Mouse (Mus musculus) hindbrain, embryonic 12.5 days (tissue): ENCODE data around the gene Srrt. TPM values are rescaled to one million over a fixed set of nuclear protein-coding genes. Genes with fewer than 3 reads are reported as not detected.

ENCODE experiments used
- ATAC-seq: fragments of 200-750 bp; cut with Nextera tagmentation; 2 replicates; pipeline ENCODE4 v1.8.0; 2017; ENCODE audit warnings: moderate TSS enrichment; ENCODE audit not compliant: low FRiP score
- H3K27ac ChIP-seq: fragments of 300-500 bp; sonication (generic); 2 replicates; pipeline ENCODE4 v1.5.1; 2016; ENCODE audit warnings: mild to moderate bottlenecking
- H3K27me3 ChIP-seq: fragments of 300-500 bp; sonication (generic); 2 replicates; pipeline ENCODE4 v1.6.1; 2016; ENCODE audit warnings: mild to moderate bottlenecking
- H3K36me3 ChIP-seq: fragments of 300-500 bp; sonication (generic); 2 replicates; pipeline ENCODE4 v1.6.1; 2016; ENCODE audit warnings: mild to moderate bottlenecking
- H3K4me1 ChIP-seq: fragments of 300-500 bp; sonication (generic); 2 replicates; pipeline ENCODE4 v1.6.1; 2016
- H3K4me2 ChIP-seq: fragments of 300-500 bp; sonication (generic); replicated peaks from 2 replicates; pipeline ENCODE4 v1.6.1; 2016; ENCODE audit warnings: mild to moderate bottlenecking
- H3K4me3 ChIP-seq: fragments of 300-500 bp; sonication (generic); 2 replicates; pipeline ENCODE4 v1.5.1; 2016; ENCODE audit warnings: mild to moderate bottlenecking
- H3K9ac ChIP-seq: fragments of 300-500 bp; sonication (generic); 2 replicates; pipeline ENCODE4 v1.6.1; 2016; ENCODE audit warnings: mild to moderate bottlenecking, moderate library complexity
- H3K9me3 ChIP-seq: fragments of 300-500 bp; sonication (generic); replicated peaks from 2 replicates; pipeline ENCODE4 v1.6.1; 2016; ENCODE audit warnings: mild to moderate bottlenecking
- WGBS: fragments of 180-500 bp; shearing (Covaris S2); methylation state at CpG from one replicate; pipeline ENCODE4 v1.1.7; 2016; 5-methylcytosine and 5-hydroxymethylcytosine counted together
- polyA plus RNA-seq: library from polyadenylated mRNA; unstranded; fragments of >200 nt; fragmentation: Nextera tagmentation; extraction: Ambion mirVana; gene quantifications from 2 replicates; pipeline ENCODE4 v1.2.1, GENCODE M21; 2016

The Srrt gene
- polyA plus RNA-seq, 1 experiment from 2014 or later, result 152 TPM

DNA sequence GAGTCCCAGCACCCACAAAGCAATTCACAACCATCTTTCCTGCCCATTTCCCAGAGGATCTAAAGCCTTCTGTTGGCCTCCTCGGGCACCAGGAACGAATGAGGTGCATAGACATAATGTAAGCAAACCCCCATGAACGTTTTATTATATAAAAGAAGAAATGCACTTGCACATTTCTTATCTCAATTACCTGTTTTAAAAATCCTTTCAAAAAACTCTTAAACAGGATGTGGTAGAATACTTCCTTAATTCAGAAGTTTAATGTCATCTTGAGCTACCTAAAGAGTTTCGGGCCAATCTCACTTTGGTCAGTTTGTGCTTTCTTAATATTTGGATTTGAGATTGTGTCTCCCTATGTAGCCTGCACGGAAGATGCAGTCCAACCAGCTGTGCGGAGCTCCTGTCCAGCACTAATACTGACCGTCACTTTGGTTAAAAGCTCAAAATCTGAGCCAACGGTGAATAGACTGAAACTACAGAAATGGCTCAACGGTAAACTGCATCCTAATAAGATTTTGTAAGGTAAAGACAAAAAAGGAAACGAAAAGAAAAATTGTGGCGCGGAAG is 952 bp downstream of the Srrt start:
- H3K36me3 ChIP-seq, result peaks cover 54% of the 10 kb centered on the region

DNA sequence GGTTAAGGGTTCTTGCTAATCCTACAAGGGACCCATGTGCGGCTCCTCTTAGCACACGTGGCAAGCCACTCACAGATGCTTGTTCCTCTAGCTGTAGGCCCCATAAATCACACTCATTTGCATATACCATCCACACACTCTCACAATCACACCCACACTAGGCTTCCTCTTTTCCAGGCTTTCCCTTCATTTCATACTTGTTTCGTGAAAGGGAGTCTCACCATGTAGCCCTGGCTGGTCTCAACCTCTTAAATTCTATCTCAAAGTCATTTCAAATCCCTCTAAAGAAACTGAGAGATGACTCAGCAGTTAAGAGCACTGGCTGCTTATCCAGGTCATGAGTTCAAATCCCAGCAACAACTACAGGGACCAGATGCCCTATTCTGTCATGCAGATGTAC is 1.7 kb downstream of the Srrt start:
- H3K27ac ChIP-seq, result no peak overlapping the region
- peak overlapping the region; percentile 90 for H3K4me3 ChIP-seq
- peaks cover 59% of the 10 kb centered on the region for H3K36me3 ChIP-seq
- no peaks in the 10 kb centered on the region for H3K27me3 ChIP-seq
- H3K4me1 ChIP-seq, result peaks cover 27% of the 10 kb centered on the region
- peak overlapping the region; percentile 97; the same call in 1 of the 2 replicates for H3K9ac ChIP-seq
- no peak for ATAC-seq
- peak overlapping the region; percentile 72 for H3K4me2 ChIP-seq
- WGBS, result 70% methylated on average over 3 of the region's 3 CpGs
- no peaks in the 10 kb centered on the region for H3K9me3 ChIP-seq

More for the DNA sequence above, 952 bp downstream of the Srrt start:
- no peak for ATAC-seq
- Histone ChIP-seq H3K4me1 (peaks cover 27% of the 10 kb centered on the region), H3K27me3 (no peaks in the 10 kb centered on the region), H3K4me3 (peak overlapping the region; percentile 90), H3K4me2 (peak overlapping the region; percentile 72), H3K9me3 (no peaks in the 10 kb centered on the region), H3K9ac (peak overlapping the region; percentile 97), H3K27ac (peak overlapping the region; percentile 97)
- WGBS, result 18% methylated on average over 12 of the region's 12 CpGs

DNA sequence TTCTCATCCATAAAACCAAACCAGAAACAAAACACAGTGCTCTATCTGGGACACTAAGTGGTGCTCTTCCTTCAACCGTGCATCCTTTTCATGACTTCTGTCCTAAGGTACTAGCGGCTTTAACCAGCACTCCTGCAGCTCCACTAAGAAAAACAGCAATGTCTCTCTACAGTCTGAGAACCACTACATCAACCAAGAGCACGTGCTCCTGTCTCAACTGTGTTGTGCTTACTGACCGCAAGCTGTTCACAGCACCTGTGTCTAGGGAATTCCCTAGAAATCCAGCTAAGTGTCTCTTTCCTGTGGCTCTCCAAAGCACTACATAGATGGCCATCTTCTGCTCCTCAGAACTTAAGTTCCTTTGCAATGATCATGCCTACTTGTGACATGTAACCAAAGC is 2.7 kb downstream of the Srrt start:
- ATAC-seq, result no peak
- H3K4me1 ChIP-seq, result peaks cover 27% of the 10 kb centered on the region
- H3K27me3 ChIP-seq, result no peaks in the 10 kb centered on the region
- H3K36me3 ChIP-seq, result peaks cover 59% of the 10 kb centered on the region
- H3K9me3 ChIP-seq, result no peaks in the 10 kb centered on the region
- H3K9ac ChIP-seq, result peak overlapping the region; percentile 33; the same call in 1 of the 2 replicates
- WGBS, result 43% methylated on average over 4 of the region's 4 CpGs
- H3K4me3 ChIP-seq, result peak overlapping the region; percentile 15; the same call in 1 of the 2 replicates
- peak overlapping the region; percentile 72 for H3K4me2 ChIP-seq
- no peak overlapping the region for H3K27ac ChIP-seq

DNA sequence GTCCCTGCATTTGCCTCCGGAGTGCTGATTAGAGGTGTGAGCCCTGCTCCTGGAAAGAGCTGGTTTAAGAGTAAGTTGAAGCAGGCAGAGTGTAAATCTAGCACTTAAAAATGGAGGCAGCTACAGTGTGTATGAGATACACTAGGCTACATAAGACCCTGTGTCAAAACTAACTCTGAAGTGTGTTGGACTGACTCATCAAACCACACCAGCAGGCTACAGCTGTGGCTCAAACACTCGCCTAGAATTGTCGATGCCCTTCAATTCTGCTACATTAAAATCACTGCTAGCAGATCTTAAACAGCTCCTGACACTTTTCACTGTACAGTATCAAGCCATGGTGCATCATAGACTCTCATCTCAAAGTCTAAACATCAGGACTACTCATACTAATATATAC is 3.3 kb downstream of the Srrt start:
- H3K9me3 ChIP-seq, result no peaks in the 10 kb centered on the region
- H3K27ac ChIP-seq, result no peak overlapping the region
- peaks cover 59% of the 10 kb centered on the region for H3K36me3 ChIP-seq
- peaks cover 27% of the 10 kb centered on the region for H3K4me1 ChIP-seq
- WGBS, result 87% methylated on average over 3 of the region's 3 CpGs
- H3K27me3 ChIP-seq, result no peaks in the 10 kb centered on the region
- peak overlapping the region; percentile 72; the same call in 1 of the 2 replicates for H3K4me2 ChIP-seq
- no peak overlapping the region for H3K4me3 ChIP-seq
- ATAC-seq, result no peak
- H3K9ac ChIP-seq, result no peak overlapping the region

DNA sequence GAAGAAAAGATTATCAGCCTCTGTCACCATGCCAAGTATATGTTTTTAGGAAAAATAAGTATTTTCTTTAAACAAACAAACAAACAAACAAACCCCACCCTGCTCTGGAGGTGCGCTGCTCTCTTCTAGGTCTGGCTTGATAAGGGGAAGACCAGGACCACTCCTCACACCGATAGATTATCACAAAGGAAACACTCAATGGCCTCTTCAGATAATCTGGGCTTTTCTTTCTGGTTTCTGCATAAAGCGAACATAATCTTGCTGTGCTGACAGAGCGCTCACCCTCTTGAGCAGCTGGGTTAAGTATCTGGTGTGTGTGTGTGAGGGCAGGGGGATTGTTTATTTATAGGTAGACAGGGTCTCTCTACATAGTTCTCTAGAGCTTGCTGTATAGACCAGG is 3.9 kb downstream of the Srrt start:
- ATAC-seq, result no peak
- peaks cover 59% of the 10 kb centered on the region for H3K36me3 ChIP-seq
- H3K4me3 ChIP-seq, result no peak overlapping the region
- no peak overlapping the region for H3K4me2 ChIP-seq
- WGBS, result 87% methylated on average over 4 of the region's 4 CpGs
- H3K4me1 ChIP-seq, result peaks cover 27% of the 10 kb centered on the region
- H3K27me3 ChIP-seq, result no peaks in the 10 kb centered on the region
- H3K9me3 ChIP-seq, result no peaks in the 10 kb centered on the region
- no peak overlapping the region for H3K27ac ChIP-seq
- peak overlapping the region; percentile 15; the same call in 1 of the 2 replicates for H3K9ac ChIP-seq

DNA sequence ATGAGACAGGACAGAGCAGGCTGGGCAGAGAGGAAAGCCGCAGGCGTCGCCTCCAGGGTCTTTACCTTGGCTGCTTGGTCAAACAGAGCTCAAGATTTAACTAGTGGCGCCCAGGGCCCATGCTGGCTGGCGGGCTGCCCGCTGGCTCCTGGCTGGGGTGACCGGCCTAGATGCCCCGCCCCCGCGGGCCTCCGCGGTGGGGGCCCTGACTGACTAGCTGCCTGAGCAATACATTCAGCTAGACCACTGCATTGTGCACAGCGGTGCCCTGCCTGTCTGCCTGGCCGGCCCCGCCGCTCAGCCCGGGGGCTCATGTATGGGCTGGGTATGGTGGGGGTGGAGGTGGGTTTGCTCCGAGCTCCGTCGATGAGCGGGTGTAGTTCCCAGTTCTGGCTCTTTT is 6.2 kb downstream of the Srrt start:
- Histone ChIP-seq H3K9ac (no peak overlapping the region), H3K4me1 (peaks cover 19% of the 10 kb centered on the region), H3K4me2 (no peak overlapping the region), H3K4me3 (no peak overlapping the region), H3K36me3 (peaks cover 81% of the 10 kb centered on the region), H3K27ac (no peak overlapping the region), H3K9me3 (no peaks in the 10 kb centered on the region), H3K27me3 (no peaks in the 10 kb centered on the region)
- ATAC-seq, result no peak
- WGBS, result 74% methylated on average over 21 of the region's 21 CpGs

DNA sequence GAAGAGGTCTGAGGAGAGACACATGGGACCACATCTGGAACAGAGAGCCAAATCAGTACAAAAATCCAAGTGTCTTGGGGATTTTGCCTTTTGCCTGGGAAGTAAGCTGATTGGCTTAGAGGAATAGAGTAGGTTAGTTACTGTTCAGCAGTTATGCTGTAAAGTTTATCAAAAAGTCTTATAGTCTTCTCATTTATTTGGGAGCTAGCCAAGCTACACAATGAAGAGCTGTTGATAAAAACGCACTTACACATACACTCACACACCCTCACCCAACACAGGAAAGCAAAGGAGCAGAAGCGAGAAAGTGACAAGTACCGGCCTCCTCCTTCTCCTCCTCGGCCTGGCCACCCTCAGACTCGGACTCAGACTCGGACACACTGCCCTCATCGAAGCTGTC is 8.2 kb downstream of the Srrt start:
- no peak for ATAC-seq
- H3K27me3 ChIP-seq, result no peaks in the 10 kb centered on the region
- H3K4me1 ChIP-seq, result peaks cover 8% of the 10 kb centered on the region
- 94% methylated on average over 7 of the region's 7 CpGs for WGBS
- H3K9me3 ChIP-seq, result no peaks in the 10 kb centered on the region
- H3K9ac ChIP-seq, result no peak overlapping the region
- H3K4me2 ChIP-seq, result no peak overlapping the region
- no peak overlapping the region for H3K4me3 ChIP-seq
- peaks cover 91% of the 10 kb centered on the region for H3K36me3 ChIP-seq
- no peak overlapping the region for H3K27ac ChIP-seq

DNA sequence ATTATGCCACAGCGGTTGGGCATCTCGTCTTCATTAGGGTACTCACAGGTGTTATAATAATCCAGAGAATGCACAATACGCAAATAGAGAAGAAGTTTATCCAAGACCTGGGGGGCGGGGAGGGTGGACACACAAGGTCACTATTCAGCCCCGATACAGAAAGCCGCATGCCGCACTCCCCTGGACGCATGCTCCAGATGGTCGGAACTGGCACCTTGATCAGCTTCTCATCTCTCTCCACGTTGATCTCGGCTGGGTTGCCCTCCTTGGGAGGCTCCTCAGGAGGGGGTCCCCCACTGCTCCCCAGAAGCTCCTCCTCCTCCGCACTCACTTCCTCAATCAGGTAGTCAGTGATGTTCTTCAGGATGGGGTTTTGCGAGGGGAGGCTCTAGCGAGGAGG is 10.3 kb downstream of the Srrt start:
- no peak overlapping the region for H3K9ac ChIP-seq
- no peak overlapping the region for H3K4me3 ChIP-seq
- H3K4me2 ChIP-seq, result no peak overlapping the region
- no peak for ATAC-seq
- peaks cover 16% of the 10 kb centered on the region for H3K4me1 ChIP-seq
- WGBS, result 91% methylated on average over 14 of the region's 14 CpGs
- peaks cover 72% of the 10 kb centered on the region for H3K36me3 ChIP-seq
- H3K27ac ChIP-seq, result no peak overlapping the region
- no peaks in the 10 kb centered on the region for H3K9me3 ChIP-seq
- H3K27me3 ChIP-seq, result peaks cover 10% of the 10 kb centered on the region

DNA sequence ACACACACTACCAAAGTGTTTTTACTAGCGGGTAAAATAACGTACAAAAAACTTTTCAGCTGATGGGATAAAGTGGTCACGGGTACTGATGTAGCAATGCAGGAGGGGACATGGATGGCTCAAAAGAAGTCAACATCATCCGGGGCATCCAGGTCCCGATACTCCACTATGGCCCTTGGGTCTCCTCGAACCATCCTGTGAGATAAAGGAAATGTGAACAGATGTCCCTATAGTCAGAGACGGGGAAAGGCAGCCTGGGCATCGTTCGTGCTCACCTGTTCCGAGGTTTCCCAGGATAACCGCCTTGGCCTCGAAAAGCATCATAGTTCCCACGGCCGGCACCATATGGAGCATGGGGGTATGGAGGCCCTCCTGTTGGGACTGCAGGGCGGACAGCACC is 11.8 kb downstream of the Srrt start:
- H3K4me3 ChIP-seq, result no peak overlapping the region
- peaks cover 58% of the 10 kb centered on the region for H3K36me3 ChIP-seq
- H3K9ac ChIP-seq, result no peak overlapping the region
- no peaks in the 10 kb centered on the region for H3K9me3 ChIP-seq
- H3K4me2 ChIP-seq, result no peak overlapping the region
- H3K4me1 ChIP-seq, result peaks cover 16% of the 10 kb centered on the region
- H3K27me3 ChIP-seq, result peaks cover 24% of the 10 kb centered on the region
- no peak overlapping the region for H3K27ac ChIP-seq
- ATAC-seq, result no peak
- WGBS, result 90% methylated on average over 15 of the region's 15 CpGs

DNA sequence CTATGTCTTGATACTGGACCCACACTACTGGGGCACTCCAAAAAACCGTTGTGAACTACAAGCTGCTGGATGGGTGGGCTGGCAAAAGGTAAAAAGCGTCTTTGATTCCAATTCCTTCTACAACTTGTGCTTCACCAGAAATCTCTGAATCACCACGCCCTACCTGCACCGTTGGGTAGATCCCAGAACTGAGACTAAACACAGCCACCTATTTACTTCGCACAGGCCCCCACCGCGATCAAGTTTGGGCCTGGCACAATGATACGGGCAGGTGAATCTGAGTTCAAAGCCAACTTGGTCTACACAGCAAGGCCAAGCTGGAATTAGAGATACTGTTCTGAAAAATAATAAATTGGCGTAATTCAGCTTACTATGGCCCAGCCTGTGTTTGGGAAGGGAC is 12.2 kb downstream of the Srrt start:
- Histone ChIP-seq H3K9me3 (no peaks in the 10 kb centered on the region), H3K4me2 (peak overlapping the region; percentile 95), H3K4me3 (peak overlapping the region; percentile 51), H3K36me3 (peaks cover 54% of the 10 kb centered on the region), H3K27ac (no peak overlapping the region), H3K27me3 (peaks cover 28% of the 10 kb centered on the region), H3K9ac (peak overlapping the region; percentile 80), H3K4me1 (peaks cover 16% of the 10 kb centered on the region)
- ATAC-seq, result no peak
- 79% methylated on average over 9 of the region's 9 CpGs for WGBS

DNA sequence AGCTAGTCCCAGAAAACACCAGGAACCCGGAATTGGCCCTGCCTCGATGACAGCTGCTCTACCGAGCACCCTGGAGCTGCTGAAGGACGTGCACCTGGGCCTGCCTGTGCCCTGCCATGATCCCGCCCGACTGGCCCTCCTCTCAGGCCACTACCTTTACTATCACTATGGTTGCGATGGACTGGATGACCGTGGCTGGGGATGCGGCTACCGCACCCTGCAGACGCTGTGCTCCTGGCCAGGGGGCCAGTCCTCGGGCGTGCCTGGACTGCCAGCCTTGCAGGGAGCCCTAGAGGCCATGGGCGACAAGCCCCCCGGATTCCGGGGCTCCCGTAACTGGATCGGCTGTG is 12.8 kb downstream of the Srrt start:
- peak; percentile 73 for ATAC-seq
- peak overlapping the region; percentile 80 for H3K9ac ChIP-seq
- peak overlapping the region; percentile 95 for H3K4me2 ChIP-seq
- H3K4me3 ChIP-seq, result peak overlapping the region; percentile 51
- peaks cover 34% of the 10 kb centered on the region for H3K27me3 ChIP-seq
- H3K27ac ChIP-seq, result peak overlapping the region; percentile 86
- peaks cover 48% of the 10 kb centered on the region for H3K36me3 ChIP-seq
- 8% methylated on average over 18 of the region's 18 CpGs for WGBS
- peaks cover 16% of the 10 kb centered on the region for H3K4me1 ChIP-seq
- no peaks in the 10 kb centered on the region for H3K9me3 ChIP-seq

DNA sequence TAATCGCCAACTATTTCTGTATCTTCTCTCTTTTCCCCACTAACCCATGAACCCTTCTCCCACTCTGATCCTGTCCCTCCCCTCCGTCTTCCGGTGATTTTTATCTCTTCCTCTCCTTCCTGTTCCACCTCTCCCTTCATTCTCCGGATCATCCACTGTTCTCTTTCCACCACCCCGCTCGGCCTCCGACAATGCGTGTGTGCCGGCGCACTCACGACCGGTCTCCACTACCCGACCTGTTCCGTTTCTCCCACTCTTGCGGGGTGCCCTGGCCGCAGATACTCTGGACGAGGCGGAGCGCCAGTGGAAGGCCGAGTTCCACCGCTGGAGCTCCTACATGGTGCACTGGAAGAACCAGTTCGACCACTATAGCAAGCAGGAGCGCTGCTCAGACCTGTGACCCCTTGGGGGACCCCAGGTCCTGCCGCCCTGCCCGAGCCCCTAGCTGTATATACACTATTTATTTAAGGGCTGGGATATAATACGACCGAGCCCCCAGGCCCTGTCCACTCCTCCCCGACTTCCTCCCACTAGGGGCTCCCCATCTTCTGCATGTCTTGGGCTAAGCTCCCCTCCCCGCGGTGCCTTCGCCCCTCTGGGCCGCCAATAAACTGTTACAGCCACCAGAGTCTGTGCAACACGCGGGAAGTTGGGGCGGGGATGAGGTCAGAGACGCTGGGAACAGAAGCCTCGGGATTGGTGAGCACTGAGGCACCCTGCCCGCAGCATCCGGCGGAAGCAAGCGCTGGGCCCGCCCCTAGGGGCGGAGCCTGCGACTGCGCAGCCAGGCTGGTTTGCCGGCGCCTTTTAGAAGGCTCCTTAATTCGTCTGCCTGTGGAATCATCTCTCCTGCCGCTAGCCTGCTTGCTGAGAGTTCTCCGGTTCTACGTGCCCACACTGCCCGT is 13.4 kb downstream of the Srrt start, which contains the start of gene Ufsp1:
Gene Ufsp1 (plus strand): TSS at position 791 of the 905 bp plus-strand sequence.
- WGBS, result under 1% methylated on average over 52 of the region's 52 CpGs
- H3K27ac ChIP-seq, result peak within 1 kb of the TSS; percentile 86
- peak within 1 kb of the TSS; percentile 95 for H3K4me2 ChIP-seq
- peak within 1 kb of the TSS; percentile 51 for H3K4me3 ChIP-seq
- H3K9ac ChIP-seq, result peak within 1 kb of the TSS; percentile 80
- peak; percentile 95 for ATAC-seq
- peaks cover 17% of the 10 kb centered on the region for H3K4me1 ChIP-seq
- no peaks in the 10 kb centered on the region for H3K9me3 ChIP-seq
- H3K36me3 ChIP-seq, result peaks cover 41% of the 10 kb centered on the region
- H3K27me3 ChIP-seq, result peaks cover 40% of the 10 kb centered on the region
